Comparison of ENCODE assay signal across 9 mouse cellular contexts in the genomic region with DNA sequence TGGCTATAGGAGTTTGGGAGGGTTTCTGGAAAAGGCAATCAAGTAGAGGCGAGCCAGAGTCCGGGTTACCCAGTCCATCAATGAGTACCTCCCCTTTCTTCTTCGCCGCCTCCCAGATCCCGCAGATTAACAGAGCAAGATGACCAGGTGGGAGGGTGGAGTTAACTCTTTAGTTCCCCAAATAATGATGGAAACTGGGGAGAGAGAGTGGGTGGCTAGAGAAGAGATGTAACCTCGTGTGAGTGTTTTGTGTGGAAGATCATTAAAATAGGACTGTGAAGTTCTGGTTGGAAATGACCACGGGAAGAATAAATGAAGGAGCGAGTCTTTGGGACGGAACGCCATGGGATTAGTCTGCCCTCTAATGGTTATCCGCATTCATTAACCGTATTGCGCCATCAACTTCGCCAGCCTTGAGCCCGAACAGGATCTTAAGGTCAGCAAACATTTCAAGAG. TPM values are rescaled to one million over a fixed set of nuclear protein-coding genes. Genes with fewer than 3 reads are reported as not detected.
DNase-seq lines count a peak whose midpoint lies in the region; ATAC-seq lines count a peak whose summit lies in the region.
"Had no signal": no experiment of that assay in that cellular context is flagged by ENCODE, and none has a peak within 500 bp of the region (broad histone marks: within the 10 kb centered on the region; RNA-seq: fewer than 3 reads in every experiment).

No protein-coding gene starts in this region.

- H3K9ac ChIP-seq in hindbrain, embryonic 14.5 days: peak overlapping the region; percentile 58; the same call in 1 of the 2 replicates
- H3K9ac ChIP-seq in stomach, embryonic 15.5 days: no peak overlapping the region

- no peaks in the 10 kb centered on the region for H3K36me3 ChIP-seq in hindbrain, embryonic 14.5 days (replicated peaks; ENCODE audit: control insufficient read depth, insufficient read depth)
- H3K36me3 ChIP-seq in stomach, embryonic 15.5 days: no peaks in the 10 kb centered on the region

- peak overlapping the region; percentile 56 for H3K4me3 ChIP-seq in hindbrain, embryonic 14.5 days (replicated peaks; ENCODE audit: low read length)
- peak overlapping the region; percentile 54 for H3K4me3 ChIP-seq in stomach, embryonic 15.5 days (replicated peaks)

- intact Hi-C loops in left cerebral cortex, postnatal 4 days (cut with DNase I): loop anchor here (5.0 kb wide), 2 partner anchors 39 to 54 kb away; no protein-coding TSS in a partner anchor

- peak; percentile 80 for ATAC-seq in frontal cortex, adult (ENCODE audit: low TSS enrichment)
- ATAC-seq in hindbrain, embryonic 14.5 days (ENCODE audit: low FRiP score): peak; percentile 51; the same call in 1 of the 2 replicates
- peak; percentile 33; the same call in 1 of the 2 replicates for ATAC-seq in stomach, embryonic 15.5 days (ENCODE audit: insufficient read depth, low FRiP score, low read depth)

- peak overlapping the region; percentile 93 for H3K4me2 ChIP-seq in hindbrain, embryonic 14.5 days (replicated peaks)
- peak overlapping the region; percentile 94 for H3K4me2 ChIP-seq in stomach, embryonic 15.5 days

- peak; percentile 63 for DNase-seq in right cerebral cortex, adult 18-20 months
- DNase-seq in right cerebral cortex, postnatal 4 days: no peak
- peak; percentile 74 for DNase-seq in cerebellum, adult 9-10 months
- peak; percentile 80 for DNase-seq in hindbrain, embryonic 14.5 days (ENCODE audit: low spot score)
- peak; percentile 39 for DNase-seq in left cerebral cortex, postnatal 4 days
- peak; percentile 64 for DNase-seq in mesoderm, embryonic 11.5 days (ENCODE audit: low read depth, low spot score)

- no peak overlapping the region for H3K27ac ChIP-seq in hindbrain, embryonic 14.5 days
- no peak overlapping the region for H3K27ac ChIP-seq in stomach, embryonic 15.5 days

- no peaks in the 10 kb centered on the region for H3K9me3 ChIP-seq in hindbrain, embryonic 14.5 days (ENCODE audit: control insufficient read depth, low read length)
- no peaks in the 10 kb centered on the region for H3K9me3 ChIP-seq in stomach, embryonic 15.5 days

- whole genome bisulfite sequencing in hindbrain, embryonic 14.5 days: 0% methylated on average over 15 of the region's 15 CpGs
- under 1% methylated on average over 15 of the region's 15 CpGs for WGBS in stomach, embryonic 15.5 days

- H3K4me1 ChIP-seq in hindbrain, embryonic 14.5 days (replicated peaks; ENCODE audit: control insufficient read depth, insufficient read depth, low read length): peaks cover 3% of the 10 kb centered on the region; the same call in 1 of the 2 replicates
- H3K4me1 ChIP-seq in stomach, embryonic 15.5 days: peaks cover 7% of the 10 kb centered on the region; the same call in 1 of the 2 replicates

- H3K27me3 ChIP-seq in hindbrain, embryonic 14.5 days (ENCODE audit: control insufficient read depth, insufficient read depth, low read length): peaks cover 40% of the 10 kb centered on the region
- peaks cover 25% of the 10 kb centered on the region for H3K27me3 ChIP-seq in stomach, embryonic 15.5 days (replicated peaks)

RNA-seq across cellular contexts. Expression of a gene that starts 0.7 kb away (rescaled TPM):
- polyA plus RNA-seq in hindbrain, embryonic 14.5 days (2014; fragmentation: Nextera tagmentation; extraction: Ambion mirVana): 2.8 and 4.0 TPM in 2 replicates
- 1 to 10 TPM; 3.1 to 3.8 TPM for total RNA-seq in left cerebral cortex, postnatal 4 days (2021)
- 5.3 and 5.7 TPM in 2 replicates for polyA plus RNA-seq in stomach, embryonic 15.5 days (2015; fragmentation: Nextera tagmentation; extraction: Ambion mirVana)
- total RNA-seq: neutrophil, adult 5-6 weeks had no signal

RNA-seq across cellular contexts. Expression of a gene that starts 9.6 kb away (rescaled TPM):
- polyA plus RNA-seq in hindbrain, embryonic 14.5 days (2014; fragmentation: Nextera tagmentation; extraction: Ambion mirVana): 228 and 235 TPM in 2 replicates
- total RNA-seq in left cerebral cortex, postnatal 4 days (2021): 100 to 1,000 TPM; 155 to 161 TPM
- 151 and 168 TPM in 2 replicates for polyA plus RNA-seq in stomach, embryonic 15.5 days (2015; fragmentation: Nextera tagmentation; extraction: Ambion mirVana)

RNA-seq across cellular contexts. Expression of a gene that starts 24.5 kb away (rescaled TPM):
- 86.8 and 94.0 TPM in 2 replicates for polyA plus RNA-seq in hindbrain, embryonic 14.5 days (2014; fragmentation: Nextera tagmentation; extraction: Ambion mirVana)
- total RNA-seq in left cerebral cortex, postnatal 4 days (2021): 10 to 100 TPM; 35.4 to 37.2 TPM
- 71.6 and 78.5 TPM in 2 replicates for polyA plus RNA-seq in stomach, embryonic 15.5 days (2015; fragmentation: Nextera tagmentation; extraction: Ambion mirVana)

RNA-seq across cellular contexts. Expression of a gene that starts 32.9 kb away (rescaled TPM):
- polyA plus RNA-seq in hindbrain, embryonic 14.5 days (2014; fragmentation: Nextera tagmentation; extraction: Ambion mirVana): 32.2 and 36.0 TPM in 2 replicates
- 10 to 100 TPM; 71.0 to 73.8 TPM for total RNA-seq in left cerebral cortex, postnatal 4 days (2021)
- polyA plus RNA-seq in stomach, embryonic 15.5 days (2015; fragmentation: Nextera tagmentation; extraction: Ambion mirVana): 27.0 and 29.2 TPM in 2 replicates

RNA-seq across cellular contexts. Expression of a gene that starts 43.0 kb away (rescaled TPM):
- 122 and 126 TPM in 2 replicates for polyA plus RNA-seq in hindbrain, embryonic 14.5 days (2014; fragmentation: Nextera tagmentation; extraction: Ambion mirVana)
- 100 to 1,000 TPM; 193 to 199 TPM for total RNA-seq in left cerebral cortex, postnatal 4 days (2021)
- polyA plus RNA-seq in stomach, embryonic 15.5 days (2015; fragmentation: Nextera tagmentation; extraction: Ambion mirVana): 126 and 134 TPM in 2 replicates
